ENCODE assay signal across 13 mouse cellular contexts in genomic region chr6:71530176-71530575, GRCm38 (mm10).
"Had no signal": no experiment of that assay in that cellular context is flagged by ENCODE, and none has a peak within 500 bp of the region (broad histone marks: within the 10 kb centered on the region; RNA-seq: fewer than 3 reads in every experiment).

No protein-coding gene starts in this region.

- ATAC-seq: liver, postnatal 0 days; midbrain, embryonic 13.5 days had no signal

- DNase-seq: kidney, postnatal 10 days; liver, embryonic 13.5 days; liver, postnatal 0 days; lung, postnatal 14 days; right cerebral cortex, adult 18-20 months; right cerebral cortex, postnatal 25 days; thymus, postnatal 4 days had no signal

- H3K36me3 ChIP-seq: limb, embryonic 15.5 days; liver, embryonic 13.5 days; lung, embryonic 15.5 days; midbrain, embryonic 13.5 days; neural tube, embryonic 15.5 days had no signal

- H3K27ac ChIP-seq: left cerebral cortex, adult 2 months; limb, embryonic 15.5 days; liver, embryonic 13.5 days; lung, embryonic 15.5 days; midbrain, embryonic 13.5 days; neural tube, embryonic 15.5 days had no signal

- H3K4me2 ChIP-seq: limb, embryonic 15.5 days; liver, embryonic 13.5 days; lung, embryonic 15.5 days; midbrain, embryonic 13.5 days; neural tube, embryonic 15.5 days had no signal

- H3K4me1 ChIP-seq: limb, embryonic 15.5 days; liver, embryonic 13.5 days; lung, embryonic 15.5 days; midbrain, embryonic 13.5 days; neural tube, embryonic 15.5 days had no signal

- H3K9me3 ChIP-seq: limb, embryonic 15.5 days; liver, embryonic 13.5 days; lung, embryonic 15.5 days; midbrain, embryonic 13.5 days; neural tube, embryonic 15.5 days had no signal

- H3K27me3 ChIP-seq: limb, embryonic 15.5 days; liver, embryonic 13.5 days; lung, embryonic 15.5 days; midbrain, embryonic 13.5 days; neural tube, embryonic 15.5 days had no signal

- H3K4me3 ChIP-seq: left cerebral cortex, adult 2 months; limb, embryonic 15.5 days; liver, embryonic 13.5 days; lung, embryonic 15.5 days; midbrain, embryonic 13.5 days; myocyte; neural tube, embryonic 15.5 days had no signal

- H3K9ac ChIP-seq: limb, embryonic 15.5 days; liver, embryonic 13.5 days; liver, postnatal 0 days; lung, embryonic 15.5 days; midbrain, embryonic 13.5 days; neural tube, embryonic 15.5 days had no signal
